Mouse (Mus musculus) embryonic facial prominence, embryonic 13.5 days (tissue): Measurements from ENCODE around the gene Pabpn1. TPM values are rescaled to one million over a fixed set of nuclear protein-coding genes. Genes with fewer than 3 reads are reported as not detected.

Source experiments
- ATAC-seq: fragments of 200-750 bp; cut with Nextera tagmentation; 2 replicates; pipeline ENCODE4 v1.8.0; 2017; ENCODE audit warnings: low read depth; ENCODE audit not compliant: insufficient number of reproducible peaks, insufficient read depth, low FRiP score, low TSS enrichment
- H3K27ac ChIP-seq: fragments of 300-500 bp; sonication (generic); 2 replicates; pipeline ENCODE4 v1.5.1; 2015; ENCODE audit warnings: moderate library complexity, mild to moderate bottlenecking, inconsistent platforms
- H3K27me3 ChIP-seq: fragments of 300-500 bp; sonication (generic); 2 replicates; pipeline ENCODE4 v1.6.1; 2015; ENCODE audit warnings: mild to moderate bottlenecking, inconsistent platforms
- H3K36me3 ChIP-seq: fragments of 300-500 bp; sonication (generic); 2 replicates; pipeline ENCODE4 v1.6.1; 2015; ENCODE audit warnings: mild to moderate bottlenecking, inconsistent platforms
- H3K4me1 ChIP-seq: fragments of 300-500 bp; sonication (generic); 2 replicates; pipeline ENCODE4 v1.6.1; 2015; ENCODE audit warnings: inconsistent platforms
- H3K4me2 ChIP-seq: fragments of 300-500 bp; sonication (generic); 2 replicates; pipeline ENCODE4 v1.6.1; 2015; ENCODE audit warnings: moderate library complexity, mild to moderate bottlenecking, inconsistent platforms
- H3K4me3 ChIP-seq: fragments of 300-500 bp; sonication (generic); 2 replicates; pipeline ENCODE4 v1.5.1; 2015; ENCODE audit warnings: mild to moderate bottlenecking, inconsistent platforms
- H3K9ac ChIP-seq: fragments of 300-500 bp; sonication (generic); 2 replicates; pipeline ENCODE4 v1.6.1; 2015; ENCODE audit warnings: mild to moderate bottlenecking, inconsistent platforms
- H3K9me3 ChIP-seq: fragments of 300-500 bp; sonication (generic); 2 replicates; pipeline ENCODE4 v1.6.1; 2016; ENCODE audit warnings: inconsistent platforms
- WGBS: fragments of 180-500 bp; shearing (Covaris S2); methylation state at CpG from one replicate; pipeline ENCODE4 v1.1.7; 2015; ENCODE audit warnings: mixed read lengths; 5-methylcytosine and 5-hydroxymethylcytosine counted together
- polyA plus RNA-seq: library from polyadenylated mRNA; unstranded; fragments of >200 nt; fragmentation: Nextera tagmentation; extraction: Ambion mirVana; gene quantifications from 2 replicates; pipeline ENCODE4 v1.2.1, GENCODE M21; 2015

Pabpn1 gene
- 140 and 163 TPM in 2 replicates for polyA plus RNA-seq

GRCm38 (mm10) chr14:54892200-54892599 is at the start of gene Pabpn1:
TSS of gene Pabpn1 (plus strand) at chr14:54892500.
- Histone ChIP-seq H3K27me3 (no peaks in the 10 kb centered on the region), H3K36me3 (peaks cover 17% of the 10 kb centered on the region), H3K9ac (peak within 1 kb of the TSS; percentile 60; the same call in 1 of the 2 replicates), H3K4me2 (peak within 1 kb of the TSS; percentile 58), H3K4me3 (peak within 1 kb of the TSS; percentile 89), H3K9me3 (no peaks in the 10 kb centered on the region), H3K4me1 (peaks cover 10% of the 10 kb centered on the region; the same call in 1 of the 2 replicates), H3K27ac (peak within 1 kb of the TSS; percentile 86)
- 90% methylated on average over 3 of the region's 3 CpGs for WGBS
- ATAC-seq, result no peak

GRCm38 (mm10) chr14:54843461-54843860 is 48.8 kb upstream of the Pabpn1 start:
- Histone ChIP-seq H3K9me3 (no peaks in the 10 kb centered on the region), H3K4me2 (no peak overlapping the region; the same call in 1 of the 2 replicates), H3K4me3 (no peak overlapping the region), H3K9ac (no peak overlapping the region), H3K27ac (no peak overlapping the region), H3K27me3 (0 out of 2 replicates have a peak, but pooled peaks cover 3% of the 10 kb centered on the region), H3K36me3 (no peaks in the 10 kb centered on the region), H3K4me1 (peaks cover 4% of the 10 kb centered on the region; the same call in 1 of the 2 replicates)
- ATAC-seq, result no peak
- WGBS, result 3% methylated on average over 4 of the region's 4 CpGs

- Histone ChIP-seq H3K9me3 (no peaks in the 10 kb centered on the region), H3K4me2 (no peak overlapping the region), H3K27ac (no peak overlapping the region), H3K36me3 (peaks cover 31% of the 10 kb centered on the region), H3K9ac (no peak overlapping the region), H3K4me3 (no peak overlapping the region), H3K27me3 (no peaks in the 10 kb centered on the region), H3K4me1 (no peaks in the 10 kb centered on the region)
- 97% methylated on average over 3 of the region's 3 CpGs for WGBS
- ATAC-seq, result no peak
Measured at GRCm38 (mm10) chr14:54855726-54856125, 36.6 kb upstream of the Pabpn1 start.

GRCm38 (mm10) chr14:54856703-54857102 is 35.6 kb upstream of the Pabpn1 start:
- no peaks in the 10 kb centered on the region for H3K4me1 ChIP-seq
- H3K9me3 ChIP-seq, result no peaks in the 10 kb centered on the region
- WGBS, result 90% methylated on average over 7 of the region's 7 CpGs
- no peak overlapping the region for H3K27ac ChIP-seq
- no peaks in the 10 kb centered on the region for H3K27me3 ChIP-seq
- H3K4me3 ChIP-seq, result no peak overlapping the region
- peaks cover 31% of the 10 kb centered on the region for H3K36me3 ChIP-seq
- H3K4me2 ChIP-seq, result no peak overlapping the region
- H3K9ac ChIP-seq, result no peak overlapping the region
- ATAC-seq, result no peak

GRCm38 (mm10) chr14:54857891-54858290 is 34.4 kb upstream of the Pabpn1 start:
- 92% methylated on average over 9 of the region's 9 CpGs for WGBS
- ATAC-seq, result no peak
- Histone ChIP-seq H3K4me1 (no peaks in the 10 kb centered on the region), H3K9me3 (no peaks in the 10 kb centered on the region), H3K27ac (no peak overlapping the region), H3K36me3 (peaks cover 31% of the 10 kb centered on the region), H3K27me3 (no peaks in the 10 kb centered on the region), H3K4me3 (no peak overlapping the region), H3K9ac (no peak overlapping the region), H3K4me2 (no peak overlapping the region)

- H3K4me2 ChIP-seq, result no peak overlapping the region
- H3K9ac ChIP-seq, result no peak overlapping the region
- no peaks in the 10 kb centered on the region for H3K27me3 ChIP-seq
- 0 out of 2 replicates have a peak, but pooled peaks cover 2% of the 10 kb centered on the region for H3K4me1 ChIP-seq
- ATAC-seq, result no peak
- no peak overlapping the region for H3K27ac ChIP-seq
- peaks cover 21% of the 10 kb centered on the region for H3K36me3 ChIP-seq
- WGBS, result 42% methylated on average over 2 of the region's 2 CpGs
- H3K4me3 ChIP-seq, result no peak overlapping the region
- H3K9me3 ChIP-seq, result no peaks in the 10 kb centered on the region
Measured at GRCm38 (mm10) chr14:54860511-54860910, 31.8 kb upstream of the Pabpn1 start.

- Histone ChIP-seq H3K9me3 (no peaks in the 10 kb centered on the region), H3K4me1 (0 out of 2 replicates have a peak, but pooled peaks cover 2% of the 10 kb centered on the region), H3K36me3 (no peaks in the 10 kb centered on the region), H3K9ac (peak overlapping the region; percentile 92), H3K4me2 (peak overlapping the region; percentile 81), H3K27me3 (no peaks in the 10 kb centered on the region), H3K4me3 (peak overlapping the region; percentile 87), H3K27ac (peak overlapping the region; percentile 73)
- ATAC-seq, result peak; percentile 100
- under 1% methylated on average over 54 of the region's 56 CpGs for WGBS
Measured at GRCm38 (mm10) chr14:54863501-54864312, 28.6 kb upstream of the Pabpn1 start.

- H3K9me3 ChIP-seq, result no peaks in the 10 kb centered on the region
- peak overlapping the region; percentile 73 for H3K27ac ChIP-seq
- 0 out of 2 replicates have a peak, but pooled peaks have one; percentile 1 for ATAC-seq
- H3K9ac ChIP-seq, result peak overlapping the region; percentile 92
- H3K27me3 ChIP-seq, result no peaks in the 10 kb centered on the region
- H3K4me3 ChIP-seq, result peak overlapping the region; percentile 87
- 0 out of 2 replicates have a peak, but pooled peaks cover 2% of the 10 kb centered on the region for H3K4me1 ChIP-seq
- WGBS, result 15% methylated on average over 21 of the region's 21 CpGs
- peak overlapping the region; percentile 81 for H3K4me2 ChIP-seq
- no peaks in the 10 kb centered on the region for H3K36me3 ChIP-seq
Measured at GRCm38 (mm10) chr14:54864313-54865036, 27.8 kb upstream of the Pabpn1 start.

GRCm38 (mm10) chr14:54865626-54866025 is 26.7 kb upstream of the Pabpn1 start:
- Histone ChIP-seq H3K9me3 (no peaks in the 10 kb centered on the region), H3K9ac (no peak overlapping the region), H3K36me3 (no peaks in the 10 kb centered on the region), H3K4me3 (no peak overlapping the region), H3K27ac (no peak overlapping the region), H3K4me1 (0 out of 2 replicates have a peak, but pooled peaks cover 2% of the 10 kb centered on the region), H3K27me3 (no peaks in the 10 kb centered on the region), H3K4me2 (no peak overlapping the region)
- 79% methylated on average over 5 of the region's 5 CpGs for WGBS
- ATAC-seq, result no peak

- no peaks in the 10 kb centered on the region for H3K36me3 ChIP-seq
- 0 out of 2 replicates have a peak, but pooled peaks cover 2% of the 10 kb centered on the region for H3K4me1 ChIP-seq
- WGBS, result 53% methylated on average over 3 of the region's 3 CpGs
- no peak overlapping the region for H3K4me2 ChIP-seq
- no peak for ATAC-seq
- H3K27me3 ChIP-seq, result no peaks in the 10 kb centered on the region
- no peaks in the 10 kb centered on the region for H3K9me3 ChIP-seq
- H3K27ac ChIP-seq, result no peak overlapping the region
- no peak overlapping the region for H3K4me3 ChIP-seq
- no peak overlapping the region for H3K9ac ChIP-seq
Measured at GRCm38 (mm10) chr14:54866268-54866667, 26.0 kb upstream of the Pabpn1 start.

- no peak for ATAC-seq
- H3K4me3 ChIP-seq, result no peak overlapping the region
- WGBS, result 54% methylated on average over 5 of the region's 5 CpGs
- no peaks in the 10 kb centered on the region for H3K36me3 ChIP-seq
- H3K4me2 ChIP-seq, result no peak overlapping the region
- 0 out of 2 replicates have a peak, but pooled peaks cover 2% of the 10 kb centered on the region for H3K4me1 ChIP-seq
- no peak overlapping the region for H3K9ac ChIP-seq
- H3K27ac ChIP-seq, result no peak overlapping the region
- no peaks in the 10 kb centered on the region for H3K9me3 ChIP-seq
- H3K27me3 ChIP-seq, result no peaks in the 10 kb centered on the region
Measured at GRCm38 (mm10) chr14:54866936-54867335, 25.4 kb upstream of the Pabpn1 start.
